ENCODE assay signal across 8 mouse cellular contexts in genomic region chr12:10589537-10589936, GRCm38 (mm10).
DNase-seq lines count a peak whose midpoint lies in the region; ATAC-seq and TF ChIP-seq lines count a peak whose summit lies in the region.

No protein-coding gene starts in this region.

- peak; percentile 95 for TF ChIP-seq CTCF in stomach, postnatal 0 days (IDR thresholded peaks at IDR 0.05; ENCODE audit: low read depth)

- no peaks in the 10 kb centered on the region for H3K27me3 ChIP-seq in limb, embryonic 11.5 days (ENCODE audit: control insufficient read depth, insufficient read depth, low read length)
- H3K27me3 ChIP-seq in stomach, postnatal 0 days (ENCODE audit: control insufficient read depth, insufficient read depth, low read length) = no peaks in the 10 kb centered on the region

- no peak for TF ChIP-seq EP300 in stomach, postnatal 0 days (optimal IDR thresholded peaks at IDR 0.05)

- no peak overlapping the region for H3K9ac ChIP-seq in limb, embryonic 11.5 days (ENCODE audit: low read length)
- H3K9ac ChIP-seq in stomach, postnatal 0 days (ENCODE audit: low read length) = no peak overlapping the region

- H3K4me3 ChIP-seq in limb, embryonic 11.5 days (ENCODE audit: low read depth, low read length) = no peak overlapping the region
- H3K4me3 ChIP-seq in stomach, postnatal 0 days (ENCODE audit: low read depth, low read length) = no peak overlapping the region

- H3K4me2 ChIP-seq in limb, embryonic 11.5 days (ENCODE audit: low read depth, severe bottlenecking) = no peak overlapping the region
- H3K4me2 ChIP-seq in stomach, postnatal 0 days (replicated peaks; ENCODE audit: low read depth) = no peak overlapping the region

- peak; percentile 75 for ATAC-seq in limb, embryonic 11.5 days (ENCODE audit: insufficient number of reproducible peaks, low FRiP score, low TSS enrichment, low read depth)
- ATAC-seq in monocyte, adult 5-6 weeks (replicated peaks; ENCODE audit: insufficient number of reproducible peaks, low FRiP score, low TSS enrichment, poor library complexity, severe bottlenecking) = peak; percentile 53; the same call in 1 of the 2 replicates
- ATAC-seq in stomach, postnatal 0 days (ENCODE audit: low FRiP score, low TSS enrichment) = peak; percentile 92

- H3K4me1 ChIP-seq in limb, embryonic 11.5 days (ENCODE audit: control insufficient read depth, insufficient read depth, low read length) = no peaks in the 10 kb centered on the region
- H3K4me1 ChIP-seq in stomach, postnatal 0 days (replicated peaks; ENCODE audit: control insufficient read depth, insufficient read depth) = no peaks in the 10 kb centered on the region

- H3K36me3 ChIP-seq in limb, embryonic 11.5 days (ENCODE audit: control insufficient read depth, insufficient read depth, low read length) = no peaks in the 10 kb centered on the region
- H3K36me3 ChIP-seq in stomach, postnatal 0 days (ENCODE audit: control insufficient read depth, insufficient read depth, low read length) = no peaks in the 10 kb centered on the region

- no peak overlapping the region for H3K27ac ChIP-seq in limb, embryonic 11.5 days (replicated peaks; ENCODE audit: low read depth, low read length)
- no peak overlapping the region for H3K27ac ChIP-seq in stomach, postnatal 0 days (replicated peaks)

- no peaks in the 10 kb centered on the region for H3K9me3 ChIP-seq in limb, embryonic 11.5 days (ENCODE audit: control insufficient read depth, low read length)
- no peaks in the 10 kb centered on the region for H3K9me3 ChIP-seq in stomach, postnatal 0 days (ENCODE audit: control insufficient read depth, low read length)

- 45% methylated on average over 8 of the region's 8 CpGs for WGBS in limb, embryonic 11.5 days
- WGBS in stomach, postnatal 0 days = 15% methylated on average over 8 of the region's 8 CpGs

- peak; percentile 52 for DNase-seq in A20 (ENCODE audit: low read depth, low spot score)
- peak; percentile 42 to 52 for DNase-seq in adrenal gland, adult 18-20 months (ENCODE audit: low spot score in 2 of 2)
- peak; percentile 63 for DNase-seq in embryo, embryonic 11.5 days (ENCODE audit: low read depth, low spot score)
- peak; percentile 28 to 60 for DNase-seq in gastrocnemius, postnatal 4 days (ENCODE audit: low spot score in 2 of 2)
- peak; percentile 71 for DNase-seq in kidney, adult 9 months
- peak; percentile 81 for DNase-seq in limb, embryonic 11.5 days (ENCODE audit: low spot score)
- DNase-seq in stomach, postnatal 0 days (ENCODE audit: low spot score) = peak; percentile 62
